Mouse (Mus musculus) liver, adult (tissue): ENCODE data around the gene Tmem88.
"Not testable (repeated sequence)": the region's sequence is repeated elsewhere in the genome, so short reads cannot be mapped to it uniquely, and the experiment has no call there.

Experiments used
- GATA4 ChIP-seq: IDR thresholded peaks from 2 replicates; pipeline ENCODE4 v1.6.1; 2014; ENCODE audit warnings: mild to moderate bottlenecking, low read length; ENCODE audit not compliant: insufficient replicate concordance

The Tmem88 gene

DNA sequence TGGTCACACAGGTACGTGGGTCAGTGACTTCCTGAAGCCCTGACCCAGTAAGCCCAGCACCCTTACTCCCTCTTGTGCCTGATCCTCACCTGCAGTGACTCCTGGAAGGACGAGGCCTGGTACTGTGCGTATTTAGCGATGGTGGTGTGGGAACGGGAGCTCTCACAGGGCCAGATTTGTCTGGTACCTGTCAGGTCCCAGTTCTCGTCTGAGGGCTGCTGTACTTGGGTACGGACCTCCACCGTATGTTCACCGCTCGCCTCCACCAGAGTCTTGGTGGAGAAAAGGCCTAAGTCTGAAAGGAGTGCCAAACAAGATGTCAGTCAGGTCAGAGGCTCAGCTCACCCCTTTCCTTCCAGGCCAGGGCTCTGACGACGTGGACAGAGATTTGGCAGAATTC lies 4.0 kb upstream of the Tmem88 start:
- no peak for TF ChIP-seq GATA4

DNA sequence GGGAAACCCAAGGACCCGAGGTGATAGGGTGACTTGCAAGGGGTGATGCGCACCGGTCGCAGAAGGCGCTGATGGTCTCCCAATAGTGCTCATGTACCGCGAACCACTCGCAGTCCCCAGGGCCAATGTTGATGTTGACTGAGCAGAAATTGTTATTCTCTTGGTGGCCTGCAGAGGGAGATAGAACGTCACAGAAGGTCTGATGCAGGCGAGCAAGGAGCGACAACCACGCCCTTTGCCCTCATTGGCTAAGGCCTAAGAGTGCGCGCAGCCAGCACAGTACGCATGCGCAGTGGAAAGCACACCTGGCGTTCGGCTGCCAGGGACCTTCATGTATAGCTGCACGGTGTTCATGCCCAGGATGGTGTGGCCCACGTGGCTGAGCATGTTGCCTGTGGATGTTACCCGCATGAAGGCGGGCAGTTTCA lies 3.2 kb upstream of the Tmem88 start:
- no peak for TF ChIP-seq GATA4

DNA sequence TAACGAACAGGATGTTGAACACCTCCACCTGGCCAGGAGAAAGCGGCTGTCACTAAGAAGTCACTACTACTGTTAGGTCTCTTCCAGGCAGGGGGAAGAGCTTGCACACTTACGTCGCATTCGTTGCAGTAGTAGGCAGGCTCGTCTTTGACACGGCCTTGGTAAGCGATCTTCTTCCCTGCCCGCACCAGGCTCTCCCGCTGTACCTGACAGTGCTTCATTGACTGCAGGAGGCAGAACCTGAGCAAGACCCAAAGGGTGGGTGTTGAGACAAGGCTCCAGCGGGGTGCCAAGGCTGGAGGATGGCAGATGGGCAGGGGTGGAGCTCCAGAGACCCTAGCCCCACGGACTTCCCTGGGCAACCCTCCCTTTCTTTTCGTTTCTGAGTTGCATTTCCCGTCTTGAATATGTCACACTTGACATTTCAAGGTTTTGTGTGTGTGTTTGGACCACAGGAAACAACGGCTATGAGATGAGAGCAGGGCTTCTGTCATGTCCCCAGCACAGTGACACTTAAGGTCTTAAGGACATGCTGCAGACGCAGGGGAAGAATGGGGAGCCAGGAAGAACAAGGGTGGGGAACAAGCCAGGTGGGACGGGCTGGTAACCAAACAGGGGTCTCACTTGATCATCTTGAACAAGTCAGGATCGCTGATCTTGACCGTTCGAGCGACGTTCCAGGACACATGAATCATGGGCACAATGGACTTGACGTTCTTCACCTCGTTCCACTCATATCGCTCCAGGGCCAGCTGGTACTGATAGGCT lies 2.2 kb upstream of the Tmem88 start:
- TF ChIP-seq GATA4 = no peak

DNA sequence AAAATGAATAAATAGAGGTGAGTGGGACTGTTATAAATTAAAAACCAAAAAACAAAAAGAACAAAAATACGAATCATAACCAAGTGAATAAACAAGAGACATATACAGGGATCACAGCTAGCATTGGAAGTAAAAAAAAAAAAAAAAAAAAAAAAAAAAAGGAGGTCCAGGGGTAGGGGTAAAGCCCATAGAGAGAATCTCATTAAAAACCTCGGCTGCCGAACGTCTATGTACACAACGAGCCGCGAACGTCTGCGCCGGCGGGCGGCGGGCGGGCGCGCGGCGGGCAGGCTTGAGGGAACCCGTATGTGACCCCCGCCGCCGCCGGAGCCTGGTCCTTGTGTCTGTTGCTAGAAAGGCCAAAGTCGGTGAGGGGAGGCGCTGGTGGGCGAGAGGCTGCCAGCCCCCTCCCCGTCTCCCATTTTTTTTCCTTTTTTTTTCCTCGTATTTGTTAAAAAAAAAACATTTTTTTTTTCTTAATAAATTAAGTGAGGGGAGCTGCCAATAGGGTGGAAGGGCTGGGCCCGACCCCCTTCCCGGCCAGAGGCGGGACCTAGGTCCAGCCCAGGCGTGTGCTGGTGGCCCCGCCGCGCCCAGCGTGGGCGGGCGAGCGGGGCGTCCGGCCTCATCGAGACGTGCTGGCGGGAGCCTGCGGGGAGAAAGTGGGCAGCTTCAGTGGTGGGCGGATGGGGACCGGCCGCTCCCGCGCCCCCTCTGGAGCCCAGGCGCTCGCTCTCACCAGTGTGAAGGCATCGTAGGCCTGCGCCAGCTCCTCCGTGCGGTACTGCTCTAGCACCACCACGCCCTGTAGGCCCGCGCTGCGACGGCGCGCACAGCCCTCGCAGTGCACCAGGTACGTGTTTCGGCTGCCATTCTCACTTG lies 1.4 kb upstream of the Tmem88 start:
- no peak for TF ChIP-seq GATA4

DNA sequence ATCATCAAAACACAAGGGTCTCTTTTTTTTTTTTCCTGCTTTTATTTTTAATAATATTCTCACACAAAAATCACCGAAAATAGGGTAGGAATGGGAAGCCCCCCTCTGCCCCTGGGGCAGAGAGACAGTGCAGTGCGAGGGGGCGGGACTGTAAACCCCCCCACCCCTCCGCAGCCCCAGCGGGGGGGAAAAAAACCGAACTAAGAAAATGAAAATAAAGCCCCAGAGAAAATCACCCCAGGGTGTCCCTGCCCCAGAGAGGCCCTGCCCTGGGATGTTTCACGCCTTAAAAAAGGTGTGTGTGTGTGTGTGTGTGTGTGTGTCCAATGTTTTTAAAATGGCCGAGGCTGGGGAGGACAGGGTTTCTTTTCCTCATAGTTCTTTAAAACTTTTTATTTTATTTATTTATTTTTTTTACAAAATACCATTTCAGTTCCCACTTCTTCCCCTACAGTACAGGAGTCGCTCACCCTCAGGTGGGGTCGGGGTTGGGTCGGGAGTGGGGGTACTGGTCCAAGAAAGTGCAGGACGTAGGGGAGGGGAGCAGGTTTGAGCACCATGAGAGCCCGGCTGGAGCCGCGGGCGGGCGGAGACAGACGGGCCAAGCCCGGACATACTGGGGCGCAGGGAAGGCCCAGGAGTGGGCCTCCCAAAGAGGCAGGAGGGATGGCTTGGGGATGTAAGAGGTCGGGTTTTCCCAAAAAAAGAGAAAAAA lies 609 bp upstream of the Tmem88 start:
- TF ChIP-seq GATA4 = no peak

DNA sequence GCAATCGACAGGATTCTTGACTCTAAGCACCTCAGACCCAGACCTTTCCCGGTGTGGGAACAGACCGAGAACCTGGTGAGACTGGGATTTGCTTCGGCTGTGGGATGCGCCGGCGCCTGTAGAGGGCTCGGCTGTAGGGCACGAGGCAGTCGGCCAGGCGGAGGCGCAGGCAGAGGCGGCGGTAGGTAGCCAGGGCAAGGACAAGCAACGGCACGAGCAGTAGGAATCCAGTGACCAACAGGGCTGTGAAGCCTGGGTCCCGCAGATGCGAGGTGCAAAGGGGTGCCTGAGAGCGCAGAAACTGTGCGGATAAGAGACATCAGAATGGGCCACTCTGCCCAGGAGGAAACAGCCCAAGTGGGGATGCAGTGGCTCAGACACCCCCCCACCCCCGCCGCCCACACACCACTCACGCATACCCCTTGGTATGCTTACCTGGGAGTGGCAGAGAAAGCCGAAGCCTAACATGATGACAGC lies 415 bp downstream of the Tmem88 start:
- TF ChIP-seq GATA4 = no peak

DNA sequence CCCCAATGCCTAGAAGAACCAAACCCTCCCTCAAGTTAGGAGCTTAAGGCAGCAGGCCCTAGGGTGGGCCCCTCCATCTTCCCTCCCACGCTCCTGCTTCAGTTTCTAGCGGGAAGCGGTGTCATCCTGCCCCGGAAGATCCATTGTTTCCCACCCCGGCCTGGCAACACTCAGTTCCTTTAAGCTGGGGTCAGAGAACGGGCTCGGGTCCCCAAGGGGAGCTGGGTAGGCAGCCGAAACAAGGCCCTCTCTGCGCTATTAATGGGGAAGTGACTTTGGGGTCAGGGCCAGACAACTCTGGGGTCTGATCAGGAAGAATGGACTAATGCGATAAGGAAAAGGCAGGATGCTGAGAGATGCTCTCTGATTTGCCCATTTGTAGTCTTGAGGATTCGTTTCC lies 1.3 kb downstream of the Tmem88 start:
- peak; percentile 85; the same call in 1 of the 2 replicates for TF ChIP-seq GATA4

DNA sequence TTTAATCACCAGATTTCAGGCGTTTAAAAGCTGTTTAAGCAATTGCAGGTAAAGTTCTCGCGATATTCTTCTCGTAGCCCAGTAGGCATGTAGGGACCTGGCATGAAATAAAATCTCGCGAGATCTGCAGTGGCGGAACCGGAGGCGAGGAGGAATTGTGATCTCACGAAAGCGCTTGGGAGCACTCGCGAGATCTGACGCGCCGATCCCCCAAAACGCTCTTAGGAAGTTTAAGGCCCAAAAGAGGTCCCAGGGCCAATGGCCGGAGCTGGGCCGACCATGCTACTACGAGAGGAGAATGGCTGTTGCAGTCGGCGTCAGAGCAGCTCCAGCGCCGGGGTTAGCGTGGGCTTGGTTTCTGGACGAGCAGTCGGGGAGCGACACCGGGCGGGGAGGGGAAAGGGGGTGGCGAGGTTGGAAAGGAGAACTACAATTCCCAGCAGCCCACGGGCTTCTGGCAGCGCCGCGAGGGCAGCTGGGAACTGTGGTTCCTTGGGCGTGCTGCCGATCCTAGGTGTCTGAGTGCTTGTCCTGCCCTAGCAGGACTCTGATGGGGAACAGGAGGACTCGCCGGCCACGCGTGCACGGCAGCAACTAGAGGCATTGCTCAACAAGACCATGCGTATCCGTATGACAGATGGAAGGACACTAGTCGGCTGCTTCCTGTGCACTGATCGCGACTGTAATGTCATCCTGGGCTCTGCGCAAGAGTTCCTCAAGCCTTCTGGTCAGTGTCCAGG lies 2.2 kb downstream of the Tmem88 start:
- TF ChIP-seq GATA4 = no peak

DNA sequence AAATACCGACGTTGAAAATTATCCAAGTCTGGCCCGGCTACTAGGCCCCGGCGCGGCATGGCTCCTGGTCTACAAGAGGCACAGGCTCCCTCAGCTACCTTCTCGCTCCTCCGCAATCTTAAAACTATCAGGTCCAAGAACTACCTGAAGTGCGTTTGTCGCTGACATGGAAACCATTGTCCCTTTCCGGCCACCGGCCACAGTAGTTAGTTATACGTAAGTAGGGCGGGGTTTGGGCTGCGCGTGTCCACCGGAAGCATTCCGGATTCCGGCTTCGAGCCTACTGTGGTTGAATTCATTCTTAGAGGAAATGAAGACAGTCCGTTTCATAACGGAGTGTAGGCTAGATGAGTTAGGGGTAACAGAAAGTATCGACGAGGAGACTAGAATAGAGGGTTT lies 2.8 kb downstream of the Tmem88 start, which contains the start of the genes Naa38 and Cyb5d1:
Gene Naa38 (plus strand): TSS at position 253 of the 399 bp plus-strand sequence.
Gene Cyb5d1 (minus strand): TSS at position 397 of the 399 bp plus-strand sequence.
- not testable (repeated sequence) for TF ChIP-seq GATA4

DNA sequence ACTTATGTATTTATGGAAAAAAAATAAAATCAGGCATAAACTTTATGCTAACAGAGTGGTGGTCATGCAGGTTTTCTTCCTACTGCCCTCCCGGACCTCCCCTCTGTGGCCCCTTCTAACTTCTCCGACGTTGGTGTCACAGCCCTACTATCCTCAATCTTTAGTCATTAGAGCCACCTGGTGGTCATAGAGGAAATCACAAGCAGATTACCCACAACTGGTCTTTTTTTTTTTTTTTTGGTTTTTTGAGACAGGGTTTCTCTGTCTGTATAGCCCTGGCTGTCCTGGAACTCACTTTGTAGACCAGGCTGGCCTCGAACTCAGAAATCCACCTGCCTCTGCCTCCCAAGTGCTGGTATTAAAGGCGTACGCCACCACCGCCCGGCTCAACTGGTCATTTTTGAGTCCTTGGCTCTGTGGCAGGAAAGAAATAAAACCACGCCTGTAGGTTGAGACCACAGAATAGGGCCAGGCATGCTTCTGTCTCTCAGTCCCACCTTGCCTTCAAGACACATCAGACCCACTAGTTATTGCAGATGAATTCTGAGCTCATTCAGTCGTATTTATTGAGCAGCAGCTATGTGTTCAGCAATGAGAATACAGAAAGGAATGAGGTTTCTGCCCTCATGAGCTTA lies 7.5 kb downstream of the Tmem88 start:
- no peak for TF ChIP-seq GATA4

DNA sequence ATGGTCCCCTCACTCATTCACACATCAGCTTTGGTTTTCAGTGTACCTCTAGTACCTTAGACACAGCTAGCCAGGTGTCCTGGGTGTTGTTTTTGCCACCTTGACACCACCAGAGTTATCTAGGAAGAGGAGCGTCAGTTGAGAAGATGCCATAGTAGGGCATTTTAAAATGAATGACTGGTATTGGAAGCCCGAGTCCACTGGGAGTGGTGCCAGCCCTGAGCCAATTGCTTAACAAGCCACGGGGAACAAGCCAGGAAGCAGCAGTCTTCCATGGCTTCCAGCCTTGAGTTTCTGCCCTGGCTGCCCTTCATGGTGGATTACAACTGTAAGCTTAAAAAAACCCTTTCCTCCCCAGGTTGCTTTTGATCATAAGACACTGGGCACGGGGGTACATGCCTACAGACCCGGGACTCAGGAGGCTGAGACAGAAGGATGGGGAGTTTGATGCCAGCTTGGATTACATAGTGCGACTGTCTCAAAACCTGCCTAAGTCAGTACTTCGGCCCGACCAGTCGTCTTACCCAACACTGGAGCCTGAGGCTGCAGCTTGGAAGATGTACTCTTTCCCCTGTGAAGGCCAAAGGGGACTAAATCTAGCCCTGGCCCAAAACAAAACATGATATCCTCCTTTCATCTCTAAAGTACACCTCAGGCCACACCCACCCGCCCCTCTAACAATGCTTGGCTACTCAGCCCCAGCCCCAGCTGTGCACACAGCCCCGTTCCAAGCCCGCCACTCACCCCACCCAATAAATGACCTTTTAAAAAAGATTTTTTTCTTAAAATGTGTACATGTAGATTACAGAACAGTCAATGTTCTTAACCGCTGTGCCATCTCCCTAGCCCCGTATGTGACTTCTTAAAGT lies 8.3 kb downstream of the Tmem88 start:
- no peak for TF ChIP-seq GATA4

DNA sequence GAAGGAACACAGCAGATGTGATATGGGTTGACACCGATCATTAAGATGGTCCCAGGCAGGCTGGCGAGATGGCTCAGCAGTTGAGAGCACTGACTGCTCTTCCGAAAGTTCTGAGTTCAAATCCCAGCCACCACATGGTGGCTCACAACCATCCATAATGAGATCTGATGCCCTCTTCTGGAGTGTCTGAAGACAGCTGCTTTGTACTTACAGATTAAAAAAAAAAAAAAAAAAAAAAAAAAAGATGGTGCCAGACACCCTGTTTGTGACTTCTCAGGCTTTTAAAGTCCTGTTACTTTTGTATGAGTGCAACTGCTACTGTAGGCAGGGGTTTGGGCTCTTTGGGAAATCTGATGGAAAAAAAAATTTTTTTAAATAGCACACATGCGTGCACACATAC lies 9.4 kb downstream of the Tmem88 start:
- no peak for TF ChIP-seq GATA4

DNA sequence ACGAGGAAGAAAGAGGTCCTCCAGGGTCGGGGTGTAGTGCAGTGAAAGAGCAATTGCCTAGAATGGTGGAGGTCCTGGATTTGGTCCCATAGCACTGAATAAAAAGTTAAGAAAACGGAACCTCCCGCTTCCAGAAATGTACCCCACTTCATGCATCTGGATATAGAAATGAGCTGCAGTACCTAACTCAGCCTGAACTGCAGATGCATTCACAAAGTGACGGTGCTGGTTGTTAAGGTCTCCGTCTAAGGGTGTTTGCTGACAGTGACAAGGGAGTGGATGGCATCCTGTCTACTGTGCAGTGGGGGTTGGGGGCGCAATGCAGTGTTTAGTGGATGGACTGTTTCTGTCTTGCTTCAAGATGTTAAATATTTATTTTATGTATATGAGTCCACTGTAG lies 11.3 kb downstream of the Tmem88 start:
- TF ChIP-seq GATA4 = no peak

DNA sequence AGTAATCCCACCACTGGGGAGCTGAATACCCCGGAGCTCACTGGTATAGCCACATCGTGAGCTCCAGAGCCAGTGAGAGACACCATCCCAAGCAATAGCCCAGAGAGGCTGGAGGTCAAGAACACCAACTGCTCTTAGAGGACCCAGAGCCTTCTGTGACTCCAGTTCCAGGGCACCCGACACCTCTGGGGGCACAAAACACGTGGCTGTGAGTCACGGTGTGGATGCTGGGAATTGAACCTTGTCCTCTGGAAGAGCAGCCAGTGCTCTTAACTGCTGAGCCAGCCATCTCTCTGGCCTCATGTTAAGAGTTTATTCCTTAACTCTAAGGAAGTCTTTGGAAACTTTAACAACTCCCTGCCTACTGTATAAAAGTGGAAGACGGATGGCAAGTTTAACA lies 13.1 kb downstream of the Tmem88 start:
- TF ChIP-seq GATA4 = no peak
